Mouse (Mus musculus) forebrain, embryonic 13.5 days (tissue): ENCODE results near the gene Hist1h2bn. TPM values are rescaled to one million over a fixed set of nuclear protein-coding genes. Genes with fewer than 3 reads are reported as not detected.
"Not testable (repeated sequence)": the region's sequence is repeated elsewhere in the genome, so short reads cannot be mapped to it uniquely, and the experiment has no call there.

ENCODE experiments used
- ATAC-seq: fragments of 200-750 bp; cut with Nextera tagmentation; 2 replicates; pipeline ENCODE4 v1.8.0; 2017
- H3K27ac ChIP-seq: fragments of 300-500 bp; sonication (generic); 2 replicates; pipeline ENCODE4 v1.5.1; 2015; ENCODE audit warnings: inconsistent platforms, mild to moderate bottlenecking, moderate library complexity
- H3K27me3 ChIP-seq: fragments of 300-500 bp; sonication (generic); 2 replicates; pipeline ENCODE4 v1.6.1; 2015; ENCODE audit warnings: mild to moderate bottlenecking, inconsistent platforms
- H3K36me3 ChIP-seq: fragments of 300-500 bp; sonication (generic); 2 replicates; pipeline ENCODE4 v1.6.1; 2015; ENCODE audit warnings: mild to moderate bottlenecking, inconsistent platforms; ENCODE audit not compliant: poor library complexity, severe bottlenecking
- H3K4me1 ChIP-seq: fragments of 300-500 bp; sonication (generic); 2 replicates; pipeline ENCODE4 v1.6.1; 2015; ENCODE audit warnings: inconsistent platforms
- H3K4me2 ChIP-seq: fragments of 300-500 bp; sonication (generic); 2 replicates; pipeline ENCODE4 v1.6.1; 2015; ENCODE audit warnings: inconsistent platforms, mild to moderate bottlenecking, moderate library complexity
- H3K4me3 ChIP-seq: fragments of 300-500 bp; sonication (generic); 2 replicates; pipeline ENCODE4 v1.5.1; 2015; ENCODE audit warnings: mild to moderate bottlenecking, inconsistent platforms
- H3K9ac ChIP-seq: fragments of 300-500 bp; sonication (generic); 2 replicates; pipeline ENCODE4 v1.6.1; 2015; ENCODE audit warnings: mild to moderate bottlenecking, inconsistent platforms
- H3K9me3 ChIP-seq: fragments of 300-500 bp; sonication (generic); replicated peaks from 2 replicates; pipeline ENCODE4 v1.6.1; 2016; ENCODE audit warnings: inconsistent platforms
- WGBS: fragments of 180-500 bp; shearing (Covaris S2); methylation state at CpG from one replicate; pipeline ENCODE4 v1.1.7; 2015; 5-methylcytosine and 5-hydroxymethylcytosine counted together
- polyA plus RNA-seq: library from polyadenylated mRNA; unstranded; fragments of >200 nt; fragmentation: Nextera tagmentation; extraction: Ambion mirVana; gene quantifications from 2 replicates; pipeline ENCODE4 v1.2.1, GENCODE M21; 2015

The Hist1h2bn gene
- polyA plus RNA-seq, 1 experiment from 2014 or later: 8.4 TPM

- Histone ChIP-seq H3K9me3 (no peaks in the 10 kb centered on the region), H3K27ac (no peak overlapping the region), H3K9ac (no peak overlapping the region), H3K36me3 (no peaks in the 10 kb centered on the region), H3K27me3 (no peaks in the 10 kb centered on the region), H3K4me1 (peaks cover 22% of the 10 kb centered on the region), H3K4me2 (peak overlapping the region; percentile 45), H3K4me3 (no peak overlapping the region)
- 60% methylated on average over 1 of the region's 1 CpGs for WGBS
- ATAC-seq: no peak
Observed at GRCm38 (mm10) chr13:21755707-21756106, 1.8 kb downstream of the Hist1h2bn start.

GRCm38 (mm10) chr13:21778814-21779766 is 25.2 kb downstream of the Hist1h2bn start:
- WGBS: 2% methylated on average over 33 of the region's 33 CpGs

GRCm38 (mm10) chr13:21779767-21780731 is 26.1 kb downstream of the Hist1h2bn start, which contains the start of gene Hist1h1b:
TSS of gene Hist1h1b (minus strand) at chr13:21780625.
- Histone ChIP-seq H3K9ac (peak within 1 kb of the TSS; percentile 92), H3K27me3 (no peaks in the 10 kb centered on the region), H3K4me1 (peaks cover 45% of the 10 kb centered on the region), H3K4me3 (peak within 1 kb of the TSS; percentile 53), H3K27ac (peak within 1 kb of the TSS; percentile 97), H3K9me3 (no peaks in the 10 kb centered on the region), H3K4me2 (peak within 1 kb of the TSS; percentile 91), H3K36me3 (no peaks in the 10 kb centered on the region)
- peak; percentile 21; the same call in 1 of the 2 replicates for ATAC-seq
- under 1% methylated on average over 44 of the region's 44 CpGs for WGBS

More at GRCm38 (mm10) chr13:21778814-21779766, 25.2 kb downstream of the Hist1h2bn start:
- peak overlapping the region; percentile 92 for H3K9ac ChIP-seq
- H3K4me3 ChIP-seq: peak overlapping the region; percentile 53
- H3K4me2 ChIP-seq: peak overlapping the region; percentile 91
- H3K27me3 ChIP-seq: no peaks in the 10 kb centered on the region
- peak overlapping the region; percentile 97 for H3K27ac ChIP-seq
- ATAC-seq: peak; percentile 92
- H3K4me1 ChIP-seq: peaks cover 40% of the 10 kb centered on the region
- no peaks in the 10 kb centered on the region for H3K36me3 ChIP-seq
- H3K9me3 ChIP-seq: no peaks in the 10 kb centered on the region

GRCm38 (mm10) chr13:21781021-21781555 is 27.2 kb downstream of the Hist1h2bn start:
- Histone ChIP-seq H3K4me2 (peak overlapping the region; percentile 91), H3K4me3 (peak overlapping the region; percentile 53), H3K27ac (peak overlapping the region; percentile 97), H3K36me3 (no peaks in the 10 kb centered on the region), H3K27me3 (no peaks in the 10 kb centered on the region), H3K9ac (peak overlapping the region; percentile 92; the same call in 1 of the 2 replicates), H3K4me1 (peaks cover 52% of the 10 kb centered on the region), H3K9me3 (no peaks in the 10 kb centered on the region)
- no peak for ATAC-seq
- WGBS: 51% methylated on average over 6 of the region's 6 CpGs

- Histone ChIP-seq H3K4me3 (no peak overlapping the region), H3K4me1 (peaks cover 57% of the 10 kb centered on the region), H3K4me2 (no peak overlapping the region), H3K9ac (no peak overlapping the region), H3K9me3 (no peaks in the 10 kb centered on the region), H3K27ac (no peak overlapping the region), H3K36me3 (no peaks in the 10 kb centered on the region), H3K27me3 (no peaks in the 10 kb centered on the region)
- no peak for ATAC-seq
- 93% methylated on average over 1 of the region's 1 CpGs for WGBS
Observed at GRCm38 (mm10) chr13:21781639-21782038, 27.7 kb downstream of the Hist1h2bn start.

GRCm38 (mm10) chr13:21782361-21783254 is 28.7 kb downstream of the Hist1h2bn start:
- H3K9ac ChIP-seq: peak overlapping the region; percentile 79
- H3K27ac ChIP-seq: peak overlapping the region; percentile 93
- not testable (repeated sequence) for H3K9me3 ChIP-seq, H3K36me3 ChIP-seq, H3K27me3 ChIP-seq, ATAC-seq
- H3K4me1 ChIP-seq: peaks cover 57% of the 10 kb centered on the region
- under 1% methylated on average over 21 of the region's 35 CpGs for WGBS
- H3K4me2 ChIP-seq: peak overlapping the region; percentile 76
- H3K4me3 ChIP-seq: peak overlapping the region; percentile 46

- ATAC-seq: peak; percentile 84
- peak within 1 kb of the TSS; percentile 79 for H3K9ac ChIP-seq
- peak within 1 kb of the TSS; percentile 46 for H3K4me3 ChIP-seq
- no peaks in the 10 kb centered on the region for H3K36me3 ChIP-seq
- 1% methylated on average over 19 of the region's 20 CpGs for WGBS
- H3K4me1 ChIP-seq: peaks cover 58% of the 10 kb centered on the region
- H3K4me2 ChIP-seq: peak within 1 kb of the TSS; percentile 76
- H3K9me3 ChIP-seq: no peaks in the 10 kb centered on the region
- H3K27ac ChIP-seq: peak within 1 kb of the TSS; percentile 93
- H3K27me3 ChIP-seq: no peaks in the 10 kb centered on the region
Observed at GRCm38 (mm10) chr13:21783255-21783617, 29.3 kb downstream of the Hist1h2bn start, which contains the start of gene Hist1h3i. TSS of gene Hist1h3i (minus strand) at chr13:21783370.

GRCm38 (mm10) chr13:21783734-21784161 is 29.8 kb downstream of the Hist1h2bn start:
- peak overlapping the region; percentile 53 for H3K9ac ChIP-seq
- no peaks in the 10 kb centered on the region for H3K36me3 ChIP-seq
- H3K27me3 ChIP-seq: no peaks in the 10 kb centered on the region
- no peaks in the 10 kb centered on the region for H3K9me3 ChIP-seq
- H3K4me2 ChIP-seq: peak overlapping the region; percentile 76
- no peak for ATAC-seq
- H3K27ac ChIP-seq: peak overlapping the region; percentile 83
- 3% methylated on average over 9 of the region's 9 CpGs for WGBS
- peaks cover 58% of the 10 kb centered on the region for H3K4me1 ChIP-seq
- H3K4me3 ChIP-seq: peak overlapping the region; percentile 46

GRCm38 (mm10) chr13:21784311-21784710 is 30.4 kb downstream of the Hist1h2bn start:
- H3K9ac ChIP-seq: peak overlapping the region; percentile 53
- H3K27ac ChIP-seq: peak overlapping the region; percentile 83
- no peaks in the 10 kb centered on the region for H3K27me3 ChIP-seq
- H3K4me3 ChIP-seq: 0 out of 2 replicates have a peak overlapping the region, but pooled peaks have one; percentile 46
- H3K9me3 ChIP-seq: no peaks in the 10 kb centered on the region
- ATAC-seq: no peak
- 17% methylated on average over 6 of the region's 6 CpGs for WGBS
- peaks cover 59% of the 10 kb centered on the region for H3K4me1 ChIP-seq
- no peaks in the 10 kb centered on the region for H3K36me3 ChIP-seq
- peak overlapping the region; percentile 76 for H3K4me2 ChIP-seq

- H3K4me3 ChIP-seq: peak overlapping the region; percentile 39
- H3K36me3 ChIP-seq: no peaks in the 10 kb centered on the region
- H3K4me2 ChIP-seq: peak overlapping the region; percentile 62
- no peaks in the 10 kb centered on the region for H3K9me3 ChIP-seq
- H3K9ac ChIP-seq: peak overlapping the region; percentile 69
- H3K4me1 ChIP-seq: peaks cover 51% of the 10 kb centered on the region
- WGBS: 3% methylated on average over 8 of the region's 8 CpGs
- no peak for ATAC-seq
- H3K27me3 ChIP-seq: no peaks in the 10 kb centered on the region
- H3K27ac ChIP-seq: peak overlapping the region; percentile 90
Observed at GRCm38 (mm10) chr13:21786189-21786898, 32.4 kb downstream of the Hist1h2bn start.
